In the genomic region with DNA sequence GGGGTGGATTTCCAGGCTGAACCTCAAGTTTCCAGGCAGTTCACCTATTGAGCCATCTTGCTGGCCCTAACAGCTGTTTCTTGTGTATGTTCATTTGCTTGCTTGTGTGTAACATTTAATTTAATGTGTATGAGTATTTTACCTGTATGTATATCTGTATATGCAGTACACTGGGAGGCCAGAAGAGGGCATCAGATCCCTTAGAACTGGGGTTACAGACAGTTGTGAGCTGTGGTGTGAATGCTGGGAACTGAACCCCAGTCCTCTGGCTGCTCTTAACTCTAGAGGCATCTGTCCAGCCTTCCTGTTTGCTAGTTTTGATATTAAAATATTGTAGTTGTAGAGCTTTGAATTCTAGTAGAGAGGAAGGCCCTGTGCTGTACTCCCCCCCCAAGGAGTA, we compare ENCODE assay signal across 16 mouse cellular contexts. TPM values are rescaled to one million over a fixed set of nuclear protein-coding genes. Genes with fewer than 3 reads are reported as not detected.
DNase-seq lines count a peak whose midpoint lies in the region; ATAC-seq and TF ChIP-seq lines count a peak whose summit lies in the region.
"Had no signal": no experiment of that assay in that cellular context is flagged by ENCODE, and none has a peak within 500 bp of the region (broad histone marks: within the 10 kb centered on the region; RNA-seq: fewer than 3 reads in every experiment).

No protein-coding gene starts in this region.

- H3K27ac ChIP-seq in heart, adult 2 months: no peak overlapping the region; the same call in 1 of the 2 replicates
- H3K27ac ChIP-seq in heart, embryonic 12.5 days (ENCODE audit: poor library complexity, severe bottlenecking): no peak overlapping the region
- no peak overlapping the region for H3K27ac ChIP-seq in liver, postnatal 0 days (ENCODE audit: low read depth)
- peak overlapping the region; percentile 74 for H3K27ac ChIP-seq in embryonic fibroblast, embryonic 13.5 days (ENCODE audit: insufficient read depth, low read length)
- no peak overlapping the region for H3K27ac ChIP-seq in hindbrain, embryonic 14.5 days
- H3K27ac ChIP-seq: embryonic facial prominence, embryonic 12.5 days; hindbrain, embryonic 10.5 days; limb, embryonic 12.5 days; midbrain, embryonic 12.5 days had no signal

- no peaks in the 10 kb centered on the region for H3K27me3 ChIP-seq in heart, adult 2 months (ENCODE audit: control insufficient read depth, insufficient read depth, low read length)
- H3K27me3 ChIP-seq in heart, embryonic 12.5 days (replicated peaks): no peaks in the 10 kb centered on the region
- no peaks in the 10 kb centered on the region for H3K27me3 ChIP-seq in liver, postnatal 0 days (ENCODE audit: insufficient read depth, low read length)
- no peaks in the 10 kb centered on the region for H3K27me3 ChIP-seq in hindbrain, embryonic 14.5 days (ENCODE audit: control insufficient read depth, insufficient read depth, low read length)
- H3K27me3 ChIP-seq: embryonic facial prominence, embryonic 12.5 days; limb, embryonic 12.5 days; midbrain, embryonic 12.5 days had no signal

- H3K4me3 ChIP-seq in heart, adult 2 months: no peak overlapping the region
- no peak overlapping the region for H3K4me3 ChIP-seq in heart, embryonic 12.5 days
- no peak overlapping the region for H3K4me3 ChIP-seq in liver, postnatal 0 days (ENCODE audit: low read depth, low read length)
- no peak overlapping the region for H3K4me3 ChIP-seq in embryonic fibroblast, embryonic 13.5 days (ENCODE audit: insufficient read depth, low read length)
- no peak overlapping the region for H3K4me3 ChIP-seq in hindbrain, embryonic 14.5 days (replicated peaks; ENCODE audit: low read length)
- H3K4me3 ChIP-seq: embryonic facial prominence, embryonic 12.5 days; hindbrain, embryonic 10.5 days; limb, embryonic 12.5 days; midbrain, embryonic 12.5 days had no signal

- no peak for ATAC-seq in heart, embryonic 12.5 days (ENCODE audit: insufficient number of reproducible peaks, low FRiP score)
- ATAC-seq in liver, postnatal 0 days: no peak
- ATAC-seq in hindbrain, embryonic 14.5 days (ENCODE audit: low FRiP score): no peak
- ATAC-seq: forebrain, embryonic 14.5 days had no signal

- intact Hi-C loops in heart, adult 2 months (cut with DNase I): no loop called here

- TF ChIP-seq EP300 in heart, adult 2 months (IDR thresholded peaks at IDR 0.05; ENCODE audit: insufficient read depth, low read depth, low read length): no peak
- no peak for TF ChIP-seq EP300 in liver, postnatal 0 days (IDR thresholded peaks at IDR 0.05; ENCODE audit: low read depth)

- no peak for DNase-seq in heart, adult 2 months
- DNase-seq in liver, postnatal 0 days: no peak
- DNase-seq in liver: no peak
- peak; percentile 23 for DNase-seq in ES-CJ7 (ENCODE audit: low read depth, low spot score)
- DNase-seq in adrenal gland, adult 8-10 months: no peak
- DNase-seq in hindbrain, embryonic 14.5 days (ENCODE audit: low spot score): no peak
- DNase-seq: gastrocnemius, postnatal 25 days; lung, adult 2 months; thymus, postnatal 14 days had no signal

- no peaks in the 10 kb centered on the region for H3K79me2 ChIP-seq in heart, adult 2 months (replicated peaks; ENCODE audit: control insufficient read depth, insufficient read depth, low read length)

- H3K4me1 ChIP-seq in heart, adult 2 months (ENCODE audit: control insufficient read depth, insufficient read depth, low read length): peaks cover 4% of the 10 kb centered on the region
- H3K4me1 ChIP-seq in heart, embryonic 12.5 days (replicated peaks): peaks cover 7% of the 10 kb centered on the region; the same call in 1 of the 2 replicates
- peaks cover 16% of the 10 kb centered on the region for H3K4me1 ChIP-seq in liver, postnatal 0 days (ENCODE audit: insufficient read depth)
- H3K4me1 ChIP-seq in embryonic fibroblast, embryonic 13.5 days (ENCODE audit: control insufficient read depth, insufficient read depth, low read length): peaks cover 2% of the 10 kb centered on the region; the same call in 1 of the 2 replicates
- no peaks in the 10 kb centered on the region for H3K4me1 ChIP-seq in hindbrain, embryonic 14.5 days (replicated peaks; ENCODE audit: control insufficient read depth, insufficient read depth, low read length)
- H3K4me1 ChIP-seq: embryonic facial prominence, embryonic 12.5 days; hindbrain, embryonic 10.5 days; limb, embryonic 12.5 days; midbrain, embryonic 12.5 days had no signal

- H3K9ac ChIP-seq in heart, adult 2 months (ENCODE audit: low read depth, low read length): no peak overlapping the region
- no peak overlapping the region for H3K9ac ChIP-seq in heart, embryonic 12.5 days
- no peak overlapping the region for H3K9ac ChIP-seq in liver, postnatal 0 days (replicated peaks)
- no peak overlapping the region for H3K9ac ChIP-seq in hindbrain, embryonic 14.5 days
- H3K9ac ChIP-seq: embryonic facial prominence, embryonic 12.5 days; limb, embryonic 12.5 days; midbrain, embryonic 12.5 days had no signal

- TF ChIP-seq POLR2A in heart, adult 2 months (IDR thresholded peaks at IDR 0.05; ENCODE audit: insufficient read depth, low read depth, low read length): no peak
- TF ChIP-seq POLR2A in embryonic fibroblast, embryonic 13.5 days (IDR thresholded peaks at IDR 0.05; ENCODE audit: low read depth, low read length): no peak

- no peaks in the 10 kb centered on the region; the same call in 1 of the 2 replicates for H3K36me3 ChIP-seq in heart, adult 2 months (ENCODE audit: control insufficient read depth, insufficient read depth, low read length)
- no peaks in the 10 kb centered on the region for H3K36me3 ChIP-seq in heart, embryonic 12.5 days
- peaks cover 29% of the 10 kb centered on the region for H3K36me3 ChIP-seq in liver, postnatal 0 days (replicated peaks; ENCODE audit: insufficient read depth, low read length)
- H3K36me3 ChIP-seq in hindbrain, embryonic 14.5 days (replicated peaks; ENCODE audit: control insufficient read depth, insufficient read depth): no peaks in the 10 kb centered on the region
- H3K36me3 ChIP-seq: embryonic facial prominence, embryonic 12.5 days; limb, embryonic 12.5 days; midbrain, embryonic 12.5 days had no signal

- peaks cover 6% of the 10 kb centered on the region for H3K9me3 ChIP-seq in heart, embryonic 12.5 days (replicated peaks)
- H3K9me3 ChIP-seq in liver, postnatal 0 days (ENCODE audit: low read length): no peaks in the 10 kb centered on the region
- no peaks in the 10 kb centered on the region for H3K9me3 ChIP-seq in hindbrain, embryonic 14.5 days (ENCODE audit: control insufficient read depth, low read length)
- H3K9me3 ChIP-seq: hindbrain, embryonic 10.5 days; midbrain, embryonic 12.5 days had no signal

- TF ChIP-seq CTCF in heart, adult 2 months (IDR thresholded peaks at IDR 0.05): peak; percentile 32
- peak; percentile 38; the same call in 1 of the 2 replicates for TF ChIP-seq CTCF in liver, postnatal 0 days (IDR thresholded peaks at IDR 0.05; ENCODE audit: low read depth)
- TF ChIP-seq CTCF in embryonic fibroblast, embryonic 13.5 days (IDR thresholded peaks at IDR 0.05; ENCODE audit: borderline replicate concordance, insufficient read depth, low read length): no peak

- no peak overlapping the region for H3K4me2 ChIP-seq in heart, embryonic 12.5 days
- no peak overlapping the region for H3K4me2 ChIP-seq in liver, postnatal 0 days (ENCODE audit: low read depth, low read length)
- no peak overlapping the region for H3K4me2 ChIP-seq in hindbrain, embryonic 14.5 days (replicated peaks)
- H3K4me2 ChIP-seq: embryonic facial prominence, embryonic 12.5 days; limb, embryonic 12.5 days; midbrain, embryonic 12.5 days had no signal

RNA-seq across cellular contexts. Expression of gene Taok3, which starts 33.0 kb away (rescaled TPM):
- 1 to 10 TPM; 6.2 to 7.8 TPM for total RNA-seq in heart, adult 2 months (2021)
- 3.1 and 4.7 TPM in 2 replicates for polyA plus RNA-seq in heart, adult 2 months (2012; rRNA removed)
- polyA plus RNA-seq in heart, embryonic 12.5 days (2016; fragmentation: Nextera tagmentation; extraction: Ambion mirVana): 11.6 and 13.3 TPM in 2 replicates
- polyA plus RNA-seq in liver, postnatal 0 days (2015; fragmentation: Nextera tagmentation; extraction: Ambion mirVana): 40.5 and 41.9 TPM in 2 replicates
- 25.1 and 33.9 TPM in 2 replicates for polyA plus RNA-seq in embryonic fibroblast, embryonic 13.5 days (2011; ENCODE audit: insufficient read length, low read depth, missing spikeins)
- 10 to 100 TPM; 36.8 to 59.1 (median 47.9) TPM for total RNA-seq in adrenal gland, adult 8-10 months (2022)
- polyA plus RNA-seq in hindbrain, embryonic 14.5 days (2014; fragmentation: Nextera tagmentation; extraction: Ambion mirVana): 50.4 and 62.3 TPM in 2 replicates

RNA-seq across cellular contexts. Expression of gene Suds3, which starts 37.0 kb away (rescaled TPM):
- 100 to 1,000 TPM in 1 of 2 experiments, 10 to 100 TPM in 1; 76.8 to 112 TPM for total RNA-seq in heart, adult 2 months (2021)
- 44.7 and 55.9 TPM in 2 replicates for polyA plus RNA-seq in heart, adult 2 months (2012; rRNA removed)
- 74.4 and 75.2 TPM in 2 replicates for polyA plus RNA-seq in heart, embryonic 12.5 days (2016; fragmentation: Nextera tagmentation; extraction: Ambion mirVana)
- 30.5 and 33.4 TPM in 2 replicates for polyA plus RNA-seq in liver, postnatal 0 days (2015; fragmentation: Nextera tagmentation; extraction: Ambion mirVana)
- polyA plus RNA-seq in embryonic fibroblast, embryonic 13.5 days (2011; ENCODE audit: insufficient read length, low read depth, missing spikeins): 55.7 and 72.1 TPM in 2 replicates
- 100 to 1,000 TPM; 108 to 130 (median 123) TPM for total RNA-seq in adrenal gland, adult 8-10 months (2022)
- 52.8 and 58.4 TPM in 2 replicates for polyA plus RNA-seq in hindbrain, embryonic 14.5 days (2014; fragmentation: Nextera tagmentation; extraction: Ambion mirVana)
